Mouse (Mus musculus): ENCODE measurements at regions not wholly inside any gene's neighbourhood (a gene's known extent, or its start where the extent isn't known, plus 50 kb on each side); places are given as distances from the start of the nearest gene placed in this dataset.
A peak's percentile ranks its signal among the peaks of the same experiment; 100 is the strongest.
"Not testable (repeated sequence)": the region's sequence is repeated elsewhere in the genome, so short reads cannot be mapped to it uniquely, and the experiment has no call there.

DNA sequence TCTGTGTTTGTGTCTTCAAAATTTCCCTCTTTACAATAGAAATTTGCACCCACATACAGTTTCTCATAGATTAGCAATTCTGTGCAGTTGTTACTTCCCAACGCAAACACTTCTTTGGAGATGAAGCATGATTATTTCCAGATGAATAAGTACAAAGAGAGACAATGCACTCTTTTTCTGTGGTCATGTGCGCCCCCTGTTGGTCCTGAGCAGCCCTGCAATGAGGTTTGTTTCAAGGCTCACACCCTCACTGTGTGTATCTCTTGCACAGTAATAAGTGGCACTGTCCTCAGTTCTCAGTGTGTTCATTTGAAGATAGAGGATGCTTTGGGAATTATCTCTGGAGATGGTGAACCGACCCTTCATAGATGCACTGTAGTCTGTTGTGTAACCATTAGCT is 368.1 kb downstream of the Adam6a start:
- no peaks in the 10 kb centered on the region for H3K4me1 ChIP-seq (ENCODE audit: control insufficient read depth, insufficient read depth, low read length)
- TF ChIP-seq CTCF (IDR thresholded peaks at IDR 0.05) (0 out of 2 replicates have a peak, but pooled peaks have one; percentile 19), POLR2A (IDR thresholded peaks at IDR 0.05; ENCODE audit: insufficient read depth, low read depth, low read length) (no peak), EP300 (IDR thresholded peaks at IDR 0.05; ENCODE audit: insufficient read depth, low read depth, low read length) (no peak)
- WGBS = 29% methylated on average over 3 of the region's 3 CpGs
- H3K36me3 ChIP-seq (ENCODE audit: control insufficient read depth, insufficient read depth, low read length) = no peaks in the 10 kb centered on the region
- no peak overlapping the region for H3K27ac ChIP-seq
- H3K79me2 ChIP-seq (replicated peaks; ENCODE audit: control insufficient read depth, insufficient read depth, low read length) = no peaks in the 10 kb centered on the region
- no peaks in the 10 kb centered on the region for H3K27me3 ChIP-seq (ENCODE audit: control insufficient read depth, insufficient read depth, low read length)
- intact Hi-C loops (cut with DNase I) = no loop called here
- H3K4me3 ChIP-seq = no peak overlapping the region
- DNase-seq = no peak
- H3K9ac ChIP-seq (ENCODE audit: low read depth, low read length) = no peak overlapping the region

DNA sequence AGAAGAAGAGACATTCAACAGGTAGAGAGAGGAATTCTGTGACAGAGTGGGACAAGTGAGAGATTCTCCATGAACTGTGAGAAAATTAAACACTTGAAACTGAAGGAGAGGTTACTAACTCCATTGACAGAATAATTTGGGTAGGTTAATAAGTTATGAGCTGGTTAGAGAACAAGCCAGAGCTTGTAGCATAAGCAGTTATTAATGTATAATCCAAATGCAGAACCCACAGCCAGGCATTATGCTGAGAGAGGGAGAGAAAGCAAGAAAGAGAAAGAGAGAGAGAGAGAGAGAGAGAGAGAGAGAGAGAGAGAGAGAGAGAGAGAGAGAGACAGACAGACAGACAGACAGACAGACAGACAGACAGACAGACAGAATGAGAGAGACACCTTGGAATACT is 397.0 kb downstream of the Adam6a start:
- Histone ChIP-seq H3K27ac (no peak overlapping the region), H3K9ac (ENCODE audit: low read depth, low read length) (no peak overlapping the region), H3K4me3 (no peak overlapping the region), H3K27me3 (ENCODE audit: control insufficient read depth, insufficient read depth, low read length) (no peaks in the 10 kb centered on the region), H3K36me3 (ENCODE audit: control insufficient read depth, insufficient read depth, low read length) (no peaks in the 10 kb centered on the region), H3K4me1 (ENCODE audit: control insufficient read depth, insufficient read depth, low read length) (no peaks in the 10 kb centered on the region), H3K79me2 (replicated peaks; ENCODE audit: control insufficient read depth, insufficient read depth, low read length) (no peaks in the 10 kb centered on the region)
- TF ChIP-seq CTCF (IDR thresholded peaks at IDR 0.05) (no peak), POLR2A (IDR thresholded peaks at IDR 0.05; ENCODE audit: insufficient read depth, low read depth, low read length) (no peak), EP300 (IDR thresholded peaks at IDR 0.05; ENCODE audit: insufficient read depth, low read depth, low read length) (no peak)
- intact Hi-C loops (cut with DNase I) = loop anchor here (1.0 kb wide), 1 partner anchor 60 kb away; no protein-coding TSS in a partner anchor
- no peak for DNase-seq

DNA sequence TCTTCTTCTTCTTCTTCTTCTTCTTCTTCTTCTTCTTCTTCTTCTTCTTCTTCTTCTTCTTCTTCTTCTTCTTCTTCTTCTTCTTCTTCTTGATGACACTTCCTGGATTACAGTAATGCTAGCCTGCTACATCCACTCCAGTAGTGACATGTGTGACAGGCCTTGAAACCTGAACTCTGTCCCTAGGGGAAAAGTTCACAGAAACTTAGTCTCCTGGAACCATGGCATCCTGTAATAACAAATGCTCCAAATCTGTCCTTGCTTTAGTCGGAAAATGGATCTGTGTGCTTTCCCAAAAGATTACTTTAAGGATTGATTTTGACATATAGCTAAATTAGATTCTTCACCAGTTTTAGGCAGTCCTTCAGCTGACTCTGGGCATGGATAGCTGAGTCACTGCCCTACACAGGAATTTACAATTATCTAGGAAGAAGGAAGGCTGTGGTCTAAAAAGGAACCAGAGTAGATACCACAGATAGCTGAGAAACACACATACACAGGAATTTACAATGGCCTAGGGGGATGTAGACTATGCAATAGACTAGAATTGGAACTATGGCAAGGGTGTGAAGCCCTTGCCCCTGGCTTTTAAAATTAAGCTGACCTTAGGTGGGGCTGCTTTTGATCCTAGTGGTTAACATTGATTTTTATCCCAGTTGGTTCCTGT is 400.1 kb downstream of the Adam6a start:
- H3K27me3 ChIP-seq (ENCODE audit: control insufficient read depth, insufficient read depth, low read length); H3K36me3 ChIP-seq (ENCODE audit: control insufficient read depth, insufficient read depth, low read length); DNase-seq; intact Hi-C loops (cut with DNase I); H3K9ac ChIP-seq (ENCODE audit: low read depth, low read length); H3K27ac ChIP-seq; H3K79me2 ChIP-seq (replicated peaks; ENCODE audit: control insufficient read depth, insufficient read depth, low read length); H3K4me3 ChIP-seq; H3K4me1 ChIP-seq (ENCODE audit: control insufficient read depth, insufficient read depth, low read length): not testable (repeated sequence)
- WGBS = 68% methylated on average over 1 of the region's 1 CpGs

DNA sequence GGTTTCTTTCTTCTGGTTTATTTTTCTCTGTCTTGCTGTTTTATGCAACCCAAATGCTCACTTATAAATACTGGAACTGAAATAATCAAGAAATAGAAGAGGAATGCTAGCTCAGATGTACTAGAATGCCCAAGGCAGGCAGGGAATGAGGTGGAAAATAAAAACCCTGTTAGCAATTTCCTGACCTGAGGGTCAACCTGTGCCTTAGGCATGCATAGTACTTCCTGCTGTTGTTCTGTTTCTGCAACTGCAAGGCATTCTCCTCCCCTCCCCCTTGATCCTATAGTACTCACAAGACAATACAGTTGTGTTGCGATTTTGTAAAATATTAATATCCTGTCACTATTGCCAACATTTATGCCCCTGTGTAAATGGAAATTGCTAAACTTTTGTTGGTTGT is 402.1 kb downstream of the Adam6a start:
- H3K4me1 ChIP-seq (ENCODE audit: control insufficient read depth, insufficient read depth, low read length); H3K79me2 ChIP-seq (replicated peaks; ENCODE audit: control insufficient read depth, insufficient read depth, low read length); H3K27ac ChIP-seq; H3K36me3 ChIP-seq (ENCODE audit: control insufficient read depth, insufficient read depth, low read length); H3K27me3 ChIP-seq (ENCODE audit: control insufficient read depth, insufficient read depth, low read length); intact Hi-C loops (cut with DNase I); DNase-seq; H3K4me3 ChIP-seq; H3K9ac ChIP-seq (ENCODE audit: low read depth, low read length): not testable (repeated sequence)
- 52% methylated on average over 1 of the region's 1 CpGs for WGBS

DNA sequence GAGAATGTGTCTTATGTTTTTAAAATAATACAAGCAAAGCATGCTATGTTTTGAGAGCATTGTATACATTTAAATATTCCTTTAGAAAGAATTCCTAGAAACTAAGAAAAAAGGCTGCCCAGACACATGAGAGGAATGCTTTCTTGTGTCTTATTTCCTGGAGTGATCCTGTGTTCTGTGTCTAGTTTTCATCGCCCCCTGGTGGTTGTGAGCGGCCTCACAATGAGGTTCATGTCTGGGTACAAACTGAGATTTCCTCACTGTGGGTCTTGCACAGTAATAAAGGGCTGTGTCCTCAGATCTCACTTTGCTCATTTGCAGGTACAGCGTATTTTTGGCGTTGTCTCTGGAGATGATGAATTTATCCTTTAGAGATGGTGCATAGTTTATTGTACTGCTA is 404.3 kb downstream of the Adam6a start:
- intact Hi-C loops (cut with DNase I); H3K4me1 ChIP-seq (ENCODE audit: control insufficient read depth, insufficient read depth, low read length); H3K9ac ChIP-seq (ENCODE audit: low read depth, low read length); H3K27me3 ChIP-seq (ENCODE audit: control insufficient read depth, insufficient read depth, low read length); DNase-seq; H3K36me3 ChIP-seq (ENCODE audit: control insufficient read depth, insufficient read depth, low read length); H3K79me2 ChIP-seq (replicated peaks; ENCODE audit: control insufficient read depth, insufficient read depth, low read length); H3K27ac ChIP-seq; H3K4me3 ChIP-seq: not testable (repeated sequence)
- 25% methylated on average over 4 of the region's 4 CpGs for WGBS
- TF ChIP-seq CTCF (IDR thresholded peaks at IDR 0.05) = peak; percentile 53

DNA sequence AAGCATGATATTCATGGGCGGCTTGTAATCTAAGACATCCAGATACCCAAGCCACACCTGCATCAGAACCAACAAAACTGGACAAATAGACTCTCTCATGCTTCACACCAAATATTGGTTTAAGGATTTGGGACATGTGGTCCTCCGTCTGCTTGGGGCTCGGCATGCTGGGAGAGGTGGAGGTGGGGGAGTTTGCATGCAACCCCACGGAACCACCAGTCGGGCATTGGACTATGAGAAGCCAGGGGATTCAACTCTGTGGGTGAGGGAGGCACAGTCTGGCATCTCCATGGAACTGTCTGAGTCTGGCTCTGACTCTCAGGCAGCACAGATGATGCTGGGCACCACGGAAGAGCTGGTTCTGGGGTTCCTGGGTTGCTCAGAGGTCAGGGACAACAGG is 430.6 kb downstream of the Adam6a start:
- Histone ChIP-seq H3K4me3 (no peak overlapping the region), H3K27me3 (ENCODE audit: control insufficient read depth, insufficient read depth, low read length) (no peaks in the 10 kb centered on the region), H3K4me1 (ENCODE audit: control insufficient read depth, insufficient read depth, low read length) (no peaks in the 10 kb centered on the region), H3K9ac (ENCODE audit: low read depth, low read length) (no peak overlapping the region), H3K79me2 (replicated peaks; ENCODE audit: control insufficient read depth, insufficient read depth, low read length) (no peaks in the 10 kb centered on the region), H3K27ac (no peak overlapping the region), H3K36me3 (ENCODE audit: control insufficient read depth, insufficient read depth, low read length) (no peaks in the 10 kb centered on the region)
- 72% methylated on average over 6 of the region's 6 CpGs for WGBS
- intact Hi-C loops (cut with DNase I) = no loop called here
- TF ChIP-seq POLR2A (IDR thresholded peaks at IDR 0.05; ENCODE audit: insufficient read depth, low read depth, low read length) (no peak), EP300 (IDR thresholded peaks at IDR 0.05; ENCODE audit: insufficient read depth, low read depth, low read length) (no peak), CTCF (IDR thresholded peaks at IDR 0.05) (no peak)
- no peak for DNase-seq

DNA sequence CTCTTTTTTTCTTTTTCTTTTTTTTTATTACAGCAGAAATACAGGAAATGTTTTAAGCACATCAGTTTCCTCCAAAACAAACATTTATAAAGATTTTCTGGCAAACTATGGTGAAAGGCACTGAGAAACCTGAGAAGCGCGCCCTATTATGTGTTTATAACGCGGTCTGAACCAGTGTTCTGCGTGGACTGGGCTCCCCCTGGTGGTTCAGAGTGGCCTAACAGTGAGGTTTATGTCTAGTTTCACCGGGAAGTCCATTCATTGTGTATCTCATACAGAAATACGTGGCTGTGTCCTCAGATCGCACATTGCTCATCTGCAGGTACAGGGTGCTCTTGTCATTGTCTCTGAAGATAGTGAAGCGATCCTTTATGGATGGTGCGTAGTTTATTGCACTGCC is 437.9 kb downstream of the Adam6a start:
- H3K79me2 ChIP-seq (replicated peaks; ENCODE audit: control insufficient read depth, insufficient read depth, low read length); H3K9ac ChIP-seq (ENCODE audit: low read depth, low read length); H3K4me1 ChIP-seq (ENCODE audit: control insufficient read depth, insufficient read depth, low read length); H3K4me3 ChIP-seq; H3K36me3 ChIP-seq (ENCODE audit: control insufficient read depth, insufficient read depth, low read length); H3K27me3 ChIP-seq (ENCODE audit: control insufficient read depth, insufficient read depth, low read length); H3K27ac ChIP-seq: not testable (repeated sequence)
- TF ChIP-seq CTCF (IDR thresholded peaks at IDR 0.05) = peak; percentile 76
- WGBS = 32% methylated on average over 10 of the region's 10 CpGs
- intact Hi-C loops (cut with DNase I) = loop anchor here (2.0 kb wide), 1 partner anchor 71 kb away; no protein-coding TSS in a partner anchor
- DNase-seq = peak; percentile 33 to 66
